31 mouse cellular contexts compared by ENCODE assay signal in the genomic region with DNA sequence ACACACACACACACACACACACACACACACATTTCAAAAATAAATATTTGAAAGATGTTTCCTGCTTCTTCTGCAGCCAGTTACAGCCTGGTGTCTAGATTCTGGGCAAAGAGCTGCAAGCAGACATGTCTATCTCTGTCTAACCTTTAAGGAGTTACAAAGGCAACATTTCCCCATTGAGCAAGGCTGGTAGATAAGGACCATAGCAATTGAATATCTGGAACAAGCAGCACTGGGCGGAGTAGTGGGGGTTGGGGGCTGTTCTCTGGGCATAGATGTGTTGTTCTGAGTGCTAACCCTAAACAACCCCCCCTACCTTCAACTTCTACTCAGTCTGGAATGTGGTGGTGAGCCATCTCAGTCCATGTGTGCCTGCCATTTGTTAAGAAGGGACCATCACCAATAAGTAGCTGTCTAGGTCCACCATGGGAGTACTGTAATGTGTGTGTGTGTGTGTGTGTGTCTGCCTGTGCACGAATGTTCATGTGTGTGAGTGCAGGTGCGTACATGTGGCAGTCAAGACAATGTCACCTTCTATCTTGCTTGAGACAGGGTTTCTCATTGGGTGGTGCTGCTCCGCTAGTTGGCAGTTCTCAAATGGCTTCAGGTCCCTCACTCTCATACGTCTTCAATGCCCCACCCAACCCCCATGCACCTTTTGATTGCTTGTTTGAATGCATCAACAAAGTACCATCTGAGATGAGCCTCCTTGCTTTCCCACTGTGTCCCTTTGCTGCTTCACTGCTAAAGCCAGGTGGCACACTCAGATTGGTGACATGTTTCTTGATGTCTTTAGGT.
DNase-seq lines count a peak whose midpoint lies in the region; ATAC-seq and TF ChIP-seq lines count a peak whose summit lies in the region.
"Had no signal": no experiment of that assay in that cellular context is flagged by ENCODE, and none has a peak within 500 bp of the region (broad histone marks: within the 10 kb centered on the region; RNA-seq: fewer than 3 reads in every experiment).

No protein-coding gene starts in this region.

- peaks cover 20% of the 10 kb centered on the region for H3K4me1 ChIP-seq in liver, embryonic 12.5 days
- no peaks in the 10 kb centered on the region for H3K4me1 ChIP-seq in liver, postnatal 0 days (ENCODE audit: insufficient read depth)
- H3K4me1 ChIP-seq in hindbrain, embryonic 13.5 days (replicated peaks), result no peaks in the 10 kb centered on the region
- H3K4me1 ChIP-seq: embryonic facial prominence, embryonic 10.5 days; embryonic facial prominence, embryonic 15.5 days; forebrain, embryonic 15.5 days; heart, embryonic 12.5 days; hindbrain, embryonic 15.5 days; limb, embryonic 13.5 days; neural tube, embryonic 13.5 days had no signal

- 0 out of 2 replicates have a peak overlapping the region, but pooled peaks have one; percentile 21 for H3K27ac ChIP-seq in liver, embryonic 12.5 days
- no peak overlapping the region for H3K27ac ChIP-seq in liver, postnatal 0 days (ENCODE audit: low read depth)
- no peak overlapping the region for H3K27ac ChIP-seq in hindbrain, embryonic 13.5 days
- H3K27ac ChIP-seq: embryonic facial prominence, embryonic 10.5 days; embryonic facial prominence, embryonic 15.5 days; forebrain, embryonic 15.5 days; gastrocnemius, adult 2 months; heart, adult 2 months; hindbrain, embryonic 15.5 days; layer of hippocampus, adult 2 months; limb, embryonic 13.5 days; neural tube, embryonic 13.5 days had no signal

- peak; percentile 83 for ATAC-seq in common myeloid progenitor, adult 5-6 weeks (replicated peaks; ENCODE audit: low read depth, poor library complexity, severe bottlenecking)
- ATAC-seq in liver, embryonic 12.5 days, result peak; percentile 91
- peak; percentile 60 for ATAC-seq in liver, postnatal 0 days
- ATAC-seq in hindbrain, embryonic 13.5 days (ENCODE audit: low FRiP score), result no peak
- ATAC-seq: forebrain, embryonic 15.5 days; midbrain, embryonic 16.5 days; Patski had no signal

- peak overlapping the region; percentile 19 for H3K4me2 ChIP-seq in liver, embryonic 12.5 days
- no peak overlapping the region for H3K4me2 ChIP-seq in liver, postnatal 0 days (ENCODE audit: low read depth, low read length)
- no peak overlapping the region for H3K4me2 ChIP-seq in hindbrain, embryonic 13.5 days
- H3K4me2 ChIP-seq: embryonic facial prominence, embryonic 15.5 days; forebrain, embryonic 15.5 days; heart, embryonic 12.5 days; hindbrain, embryonic 15.5 days; limb, embryonic 13.5 days; lung, embryonic 14.5 days; midbrain, embryonic 11.5 days; neural tube, embryonic 13.5 days had no signal

- DNase-seq in liver, postnatal 0 days, result no peak
- DNase-seq in cerebellum, postnatal 10 days, result no peak
- DNase-seq in ovary, adult 18-20 months (ENCODE audit: low spot score), result no peak
- DNase-seq: adrenal gland, postnatal 10 days; B cell, adult 2 months; cerebellum, adult 18-20 months; cerebellum, postnatal 14 days; gastrocnemius, adult 2 months; gastrocnemius, postnatal 36 days; heart, adult 2 months; heart, postnatal 4 days; kidney, adult 18-20 months; kidney, postnatal 36 days; lung, embryonic 14.5 days; lung, postnatal 14 days; thymus, postnatal 4 days had no signal

- peak; percentile 54; the same call in 1 of the 2 replicates for TF ChIP-seq EP300 in liver, postnatal 0 days (IDR thresholded peaks at IDR 0.05; ENCODE audit: low read depth)

- no peaks in the 10 kb centered on the region for H3K36me3 ChIP-seq in liver, embryonic 12.5 days
- no peaks in the 10 kb centered on the region for H3K36me3 ChIP-seq in liver, postnatal 0 days (replicated peaks; ENCODE audit: insufficient read depth, low read length)
- H3K36me3 ChIP-seq in hindbrain, embryonic 13.5 days, result no peaks in the 10 kb centered on the region
- H3K36me3 ChIP-seq: embryonic facial prominence, embryonic 10.5 days; embryonic facial prominence, embryonic 15.5 days; forebrain, embryonic 15.5 days; heart, embryonic 12.5 days; hindbrain, embryonic 15.5 days; limb, embryonic 13.5 days; neural tube, embryonic 13.5 days had no signal

- 60% methylated on average over 5 of the region's 5 CpGs for WGBS in liver, embryonic 12.5 days (ENCODE audit: insufficient replicate concordance)
- WGBS in liver, postnatal 0 days (ENCODE audit: insufficient replicate concordance), result 60% methylated on average over 5 of the region's 5 CpGs
- 90% methylated on average over 5 of the region's 5 CpGs for WGBS in hindbrain, embryonic 13.5 days

- H3K4me3 ChIP-seq in liver, embryonic 12.5 days, result no peak overlapping the region
- H3K4me3 ChIP-seq in liver, postnatal 0 days (ENCODE audit: low read depth, low read length), result no peak overlapping the region
- no peak overlapping the region for H3K4me3 ChIP-seq in hindbrain, embryonic 13.5 days
- H3K4me3 ChIP-seq: embryonic facial prominence, embryonic 10.5 days; embryonic facial prominence, embryonic 15.5 days; forebrain, embryonic 15.5 days; gastrocnemius, adult 2 months; heart, adult 2 months; heart, embryonic 12.5 days; hindbrain, embryonic 15.5 days; layer of hippocampus, adult 2 months; limb, embryonic 13.5 days; myocyte; neural tube, embryonic 13.5 days had no signal

- TF ChIP-seq CTCF in liver, postnatal 0 days (IDR thresholded peaks at IDR 0.05; ENCODE audit: low read depth), result no peak

- no peaks in the 10 kb centered on the region for H3K9me3 ChIP-seq in liver, embryonic 12.5 days (replicated peaks)
- H3K9me3 ChIP-seq in liver, postnatal 0 days (ENCODE audit: low read length), result no peaks in the 10 kb centered on the region
- H3K9me3 ChIP-seq in hindbrain, embryonic 13.5 days, result no peaks in the 10 kb centered on the region
- H3K9me3 ChIP-seq: embryonic facial prominence, embryonic 10.5 days; embryonic facial prominence, embryonic 15.5 days; forebrain, embryonic 15.5 days; heart, embryonic 12.5 days; hindbrain, embryonic 15.5 days; limb, embryonic 13.5 days; neural tube, embryonic 13.5 days had no signal

- H3K27me3 ChIP-seq in liver, embryonic 12.5 days (replicated peaks), result peaks cover 24% of the 10 kb centered on the region
- no peaks in the 10 kb centered on the region for H3K27me3 ChIP-seq in liver, postnatal 0 days (ENCODE audit: insufficient read depth, low read length)
- H3K27me3 ChIP-seq in hindbrain, embryonic 13.5 days, result no peaks in the 10 kb centered on the region
- H3K27me3 ChIP-seq: embryonic facial prominence, embryonic 15.5 days; forebrain, embryonic 15.5 days; heart, embryonic 12.5 days; hindbrain, embryonic 15.5 days; limb, embryonic 13.5 days; neural tube, embryonic 13.5 days had no signal

- H3K9ac ChIP-seq in liver, embryonic 12.5 days, result no peak overlapping the region
- H3K9ac ChIP-seq in liver, postnatal 0 days (replicated peaks), result no peak overlapping the region
- H3K9ac ChIP-seq in hindbrain, embryonic 13.5 days, result no peak overlapping the region
- H3K9ac ChIP-seq: embryonic facial prominence, embryonic 15.5 days; forebrain, embryonic 15.5 days; heart, embryonic 12.5 days; hindbrain, embryonic 15.5 days; limb, embryonic 13.5 days; lung, embryonic 14.5 days; neural tube, embryonic 13.5 days had no signal
